Comparison of ENCODE assay signal across 8 mouse cellular contexts in genomic region chr14:48852787-48853186, GRCm38 (mm10).
A peak's percentile ranks its signal among the peaks of the same experiment; 100 is the strongest.
DNase-seq lines count a peak whose midpoint lies in the region; ATAC-seq lines count a peak whose summit lies in the region.
"Had no signal": no experiment of that assay in that cellular context is flagged by ENCODE, and none has a peak within 500 bp of the region (broad histone marks: within the 10 kb centered on the region; RNA-seq: fewer than 3 reads in every experiment).

No protein-coding gene starts in this region.

- ATAC-seq in megakaryocyte progenitor cell, adult 5-6 weeks (replicated peaks; ENCODE audit: poor library complexity), result peak; percentile 91

- no peaks in the 10 kb centered on the region for H3K36me3 ChIP-seq in hindbrain, embryonic 10.5 days

- DNase-seq in B cell, adult 2 months, result peak; percentile 3
- peak; percentile 30 for DNase-seq in c-Kit-positive CD71-negative TER-119-negative erythroid progenitor cells, embryonic 14.5 days (ENCODE audit: low read depth)
- DNase-seq in hindbrain, embryonic 10.5 days (ENCODE audit: low spot score), result peak; percentile 26
- no peak for DNase-seq in right cerebral cortex, adult 18-20 months
- no peak for DNase-seq in left cerebral cortex, adult 9 months (ENCODE audit: low spot score in 2 of 2)
- no peak for DNase-seq in frontal cortex, postnatal 14 days (ENCODE audit: low spot score in 2 of 2)
- DNase-seq: lung, postnatal 4 days had no signal

- H3K9me3 ChIP-seq in hindbrain, embryonic 10.5 days, result 0 out of 2 replicates have a peak, but pooled peaks cover 3% of the 10 kb centered on the region

- H3K27ac ChIP-seq in hindbrain, embryonic 10.5 days, result peak overlapping the region; percentile 56

- H3K4me3 ChIP-seq in hindbrain, embryonic 10.5 days, result peak overlapping the region; percentile 42

- peaks cover 13% of the 10 kb centered on the region for H3K27me3 ChIP-seq in hindbrain, embryonic 10.5 days (ENCODE audit: insufficient read depth, poor library complexity, severe bottlenecking)

- WGBS in hindbrain, embryonic 10.5 days, result 11% methylated on average over 15 of the region's 15 CpGs

- H3K4me1 ChIP-seq in hindbrain, embryonic 10.5 days (replicated peaks), result peaks cover 26% of the 10 kb centered on the region

Comparison
In these comparisons a context has a peak if more than half of its experiments do, and no peak if none do; other contexts are left out.
1. DNase-seq: peak in B cell, adult 2 months (2 of 2), c-Kit-positive CD71-negative TER-119-negative erythroid progenitor cells, embryonic 14.5 days (single experiment) and hindbrain, embryonic 10.5 days (single experiment); none in right cerebral cortex, adult 18-20 months (single experiment), left cerebral cortex, adult 9 months (0 of 2) and frontal cortex, postnatal 14 days (0 of 2).